Comparison of ENCODE assay signal across 26 mouse cellular contexts in the genomic region with DNA sequence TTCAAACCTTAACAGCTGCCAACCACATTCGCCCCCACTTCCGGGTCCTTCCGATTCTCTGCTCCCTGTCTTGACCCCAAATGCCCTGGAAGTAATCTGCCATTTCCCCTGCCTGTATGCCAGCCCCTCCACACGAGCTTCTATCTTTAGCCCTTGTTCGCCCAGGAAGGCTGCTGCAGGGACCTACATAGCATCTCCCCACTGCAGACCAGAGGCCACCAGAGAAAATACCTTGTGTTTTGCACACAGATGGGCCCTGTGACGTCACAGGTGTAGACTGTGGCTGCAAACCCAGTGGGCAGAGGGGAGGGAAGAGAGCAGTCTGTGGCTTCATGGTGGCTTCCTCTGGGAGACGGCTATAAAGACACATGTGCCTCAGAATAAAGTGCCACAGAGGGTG. TPM values are rescaled to one million over a fixed set of nuclear protein-coding genes. Genes with fewer than 3 reads are reported as not detected.
DNase-seq lines count a peak whose midpoint lies in the region; TF ChIP-seq lines count a peak whose summit lies in the region.
"Had no signal": no experiment of that assay in that cellular context is flagged by ENCODE, and none has a peak within 500 bp of the region (broad histone marks: within the 10 kb centered on the region; RNA-seq: fewer than 3 reads in every experiment).

No protein-coding gene starts in this region.

- TF ChIP-seq CTCF in thymus, adult 2 months (IDR thresholded peaks at IDR 0.05; ENCODE audit: borderline replicate concordance, control insufficient read depth, extremely low read depth, insufficient read depth, low read length, poor library complexity), result no peak

- no peak overlapping the region for H3K4me3 ChIP-seq in thymus, adult 2 months (ENCODE audit: control insufficient read depth, insufficient read depth, low read length)
- H3K4me3 ChIP-seq: hindbrain, embryonic 13.5 days; left cerebral cortex, adult 2 months; limb, embryonic 12.5 days; liver, embryonic 13.5 days had no signal

- no peaks in the 10 kb centered on the region for H3K36me3 ChIP-seq in thymus, adult 2 months (ENCODE audit: control insufficient read depth, insufficient read depth, low read length)
- H3K36me3 ChIP-seq: hindbrain, embryonic 13.5 days; limb, embryonic 12.5 days; liver, embryonic 13.5 days had no signal

- WGBS in thymus, adult 2 months, result 11% methylated on average over 7 of the region's 7 CpGs

- peak; percentile 92 for DNase-seq in heart, adult 11 months
- no peak for DNase-seq in heart, postnatal 4 days
- peak; percentile 56 for DNase-seq in thymus, adult 2 months
- no peak for DNase-seq in thymus, adult 18-20 months
- DNase-seq in natural killer cell, adult 2 months (ENCODE audit: low spot score in 2 of 2), result peak; percentile 67 to 80
- DNase-seq in yolk sac, embryonic 10.5 days (ENCODE audit: low spot score), result no peak
- DNase-seq in cerebellum, postnatal 14 days, result no peak
- no peak for DNase-seq in spleen, postnatal 4 days (ENCODE audit: low spot score in 2 of 2)
- DNase-seq: adrenal gland, postnatal 14 days; cerebellum, adult 11 months; cerebellum, postnatal 10 days; embryo, embryonic 11 days; heart, adult 18-20 months; heart, postnatal 14 days; kidney, adult 8-10 months; kidney, postnatal 36 days; liver, embryonic 13.5 days had no signal

- peak overlapping the region; percentile 9; the same call in 1 of the 2 replicates for H3K27ac ChIP-seq in thymus, adult 2 months (ENCODE audit: control insufficient read depth, insufficient read depth, low read length)
- H3K27ac ChIP-seq: hindbrain, embryonic 13.5 days; left cerebral cortex, adult 2 months; limb, embryonic 12.5 days; liver, embryonic 13.5 days had no signal

- TF ChIP-seq POLR2A in thymus, adult 2 months (IDR thresholded peaks at IDR 0.05; ENCODE audit: control insufficient read depth, extremely low read depth, insufficient read depth, low read length, poor library complexity), result no peak

- H3K27me3 ChIP-seq in thymus, adult 2 months (ENCODE audit: control insufficient read depth, insufficient read depth, low read length), result no peaks in the 10 kb centered on the region
- H3K27me3 ChIP-seq: hindbrain, embryonic 13.5 days; limb, embryonic 12.5 days; liver, embryonic 13.5 days; Patski had no signal

- H3K4me1 ChIP-seq in thymus, adult 2 months (replicated peaks; ENCODE audit: control insufficient read depth, insufficient read depth, low read length), result peaks cover 17% of the 10 kb centered on the region

RNA-seq across cellular contexts. Expression of gene C1qtnf6, which starts 13.0 kb away (rescaled TPM):
- 10 to 100 TPM; 63.6 to 64.5 TPM for total RNA-seq in heart, postnatal 4 days (2021)
- 12.5 and 13.5 TPM in 2 replicates for polyA plus RNA-seq in thymus, adult 2 months (2012; rRNA removed)

RNA-seq across cellular contexts. Expression of gene Il2rb, which starts 23.1 kb away (rescaled TPM):
- total RNA-seq in heart, postnatal 4 days (2021), result under 1 TPM; 0.27 to 0.41 TPM
- 49.7 and 53.7 TPM in 2 replicates for polyA plus RNA-seq in thymus, adult 2 months (2012; rRNA removed)
- total RNA-seq: gastrocnemius, adult 8-10 months had no signal
- polyA plus RNA-seq: forebrain, embryonic 11.5 days; midbrain, embryonic 11.5 days had no signal

RNA-seq across cellular contexts. Expression of gene Sstr3, which starts 26.3 kb away (rescaled TPM):
- total RNA-seq in heart, postnatal 4 days (2021), result under 1 TPM; 0.07 TPM
- polyA plus RNA-seq in thymus, adult 2 months (2012; rRNA removed), result 1.6 and 2.2 TPM in 2 replicates
- total RNA-seq: gastrocnemius, adult 8-10 months; heart, adult 18-20 months; heart, postnatal 14 days had no signal
- polyA plus RNA-seq: activated CD4-positive, CD25-positive, alpha-beta regulatory T cell, adult 4 months; forebrain, embryonic 11.5 days; liver, embryonic 13.5 days; midbrain, embryonic 11.5 days had no signal

RNA-seq across cellular contexts. Expression of gene Tmprss6, which starts 49.8 kb away (rescaled TPM):
- not detected for total RNA-seq in heart, postnatal 4 days (2021)
- 0.39 and 1.5 TPM in 2 replicates for polyA plus RNA-seq in thymus, adult 2 months (2012; rRNA removed)
- total RNA-seq: heart, adult 18-20 months; heart, postnatal 14 days; monocyte, adult 5-6 weeks had no signal
- polyA plus RNA-seq: activated CD4-positive, CD25-positive, alpha-beta regulatory T cell, adult 4 months had no signal

RNA-seq across cellular contexts. Expression of gene Rac2, which starts 54.4 kb away (rescaled TPM):
- total RNA-seq in heart, postnatal 4 days (2021), result 1 to 10 TPM; 2.1 to 2.6 TPM
- 1,833 and 1,914 TPM in 2 replicates for polyA plus RNA-seq in thymus, adult 2 months (2012; rRNA removed)
- polyA plus RNA-seq: Patski had no signal

Comparison
In these comparisons a context has a peak if more than half of its experiments do, and no peak if none do; other contexts are left out.
1. DNase-seq: peak in heart, adult 11 months (single experiment), thymus, adult 2 months (single experiment) and natural killer cell, adult 2 months (2 of 2); none in heart, postnatal 4 days (single experiment), thymus, adult 18-20 months (0 of 2), yolk sac, embryonic 10.5 days (single experiment), cerebellum, postnatal 14 days (0 of 2) and spleen, postnatal 4 days (0 of 2).